Mouse (Mus musculus): ENCODE measurements around the gene Dcaf7. TPM values are rescaled to one million over a fixed set of nuclear protein-coding genes. Genes with fewer than 3 reads are reported as not detected.
"Not testable (repeated sequence)": the region's sequence is repeated elsewhere in the genome, so short reads cannot be mapped to it uniquely, and the experiment has no call there.

Gene Dcaf7
- total and polyA plus RNA-seq, 2 experiments from 2014 or later: 27.4 to 49.5 TPM

GRCm38 (mm10) chr11:106065073-106065922 is 28.6 kb downstream of the Dcaf7 start:
- no peak for ATAC-seq (ENCODE audit: insufficient read depth, low read depth)
- TF ChIP-seq CTCF (IDR thresholded peaks at IDR 0.05; ENCODE audit: low read depth) (no peak), EP300 (IDR thresholded peaks at IDR 0.05; ENCODE audit: low read depth) (no peak)
- H3K4me1 ChIP-seq (ENCODE audit: control insufficient read depth, insufficient read depth): peaks cover 8% of the 10 kb centered on the region; the same call in 1 of the 2 replicates
- peak overlapping the region; percentile 72 for H3K4me2 ChIP-seq (ENCODE audit: low read depth, low read length)
- DNase-seq (ENCODE audit: low spot score): no peak
- H3K9me3 ChIP-seq (replicated peaks; ENCODE audit: control insufficient read depth, low read length): no peaks in the 10 kb centered on the region
- peaks cover 6% of the 10 kb centered on the region; the same call in 1 of the 2 replicates for H3K36me3 ChIP-seq (replicated peaks; ENCODE audit: control insufficient read depth, insufficient read depth, low read length)
- H3K27me3 ChIP-seq (ENCODE audit: control insufficient read depth, insufficient read depth, low read length): no peaks in the 10 kb centered on the region
- H3K4me3 ChIP-seq (ENCODE audit: low read depth, low read length): peak overlapping the region; percentile 84
- peak overlapping the region; percentile 79; the same call in 1 of the 2 replicates for H3K9ac ChIP-seq (replicated peaks; ENCODE audit: low read depth, low read length)
- H3K27ac ChIP-seq (ENCODE audit: low read depth): peak overlapping the region; percentile 92; the same call in 1 of the 2 replicates
- 36% methylated on average over 18 of the region's 18 CpGs for WGBS

- Histone ChIP-seq H3K27ac (ENCODE audit: low read depth) (peak within 1 kb of the TSS; percentile 92), H3K9ac (replicated peaks; ENCODE audit: low read depth, low read length) (peak within 1 kb of the TSS; percentile 79), H3K27me3 (ENCODE audit: control insufficient read depth, insufficient read depth, low read length) (no peaks in the 10 kb centered on the region), H3K36me3 (replicated peaks; ENCODE audit: control insufficient read depth, insufficient read depth, low read length) (peaks cover 12% of the 10 kb centered on the region), H3K4me2 (ENCODE audit: low read depth, low read length) (peak within 1 kb of the TSS; percentile 72), H3K9me3 (replicated peaks; ENCODE audit: control insufficient read depth, low read length) (no peaks in the 10 kb centered on the region), H3K4me1 (ENCODE audit: control insufficient read depth, insufficient read depth) (peaks cover 8% of the 10 kb centered on the region; the same call in 1 of the 2 replicates), H3K4me3 (ENCODE audit: low read depth, low read length) (peak within 1 kb of the TSS; percentile 84)
- WGBS: under 1% methylated on average over 49 of the region's 49 CpGs
- 0 out of 2 replicates have a peak, but pooled peaks have one; percentile 43 for TF ChIP-seq EP300 (IDR thresholded peaks at IDR 0.05; ENCODE audit: low read depth)
- TF ChIP-seq CTCF (IDR thresholded peaks at IDR 0.05; ENCODE audit: low read depth): peak; percentile 9; the same call in 1 of the 2 replicates
- ATAC-seq (ENCODE audit: insufficient read depth, low read depth) (peak; percentile 97), DNase-seq (ENCODE audit: low spot score) (peak; percentile 96)
Observed at GRCm38 (mm10) chr11:106065923-106066571, 29.4 kb downstream of the Dcaf7 start, which contains the start of gene Taco1. Taco1 (plus strand) TSS chr11:106066061.

DNA sequence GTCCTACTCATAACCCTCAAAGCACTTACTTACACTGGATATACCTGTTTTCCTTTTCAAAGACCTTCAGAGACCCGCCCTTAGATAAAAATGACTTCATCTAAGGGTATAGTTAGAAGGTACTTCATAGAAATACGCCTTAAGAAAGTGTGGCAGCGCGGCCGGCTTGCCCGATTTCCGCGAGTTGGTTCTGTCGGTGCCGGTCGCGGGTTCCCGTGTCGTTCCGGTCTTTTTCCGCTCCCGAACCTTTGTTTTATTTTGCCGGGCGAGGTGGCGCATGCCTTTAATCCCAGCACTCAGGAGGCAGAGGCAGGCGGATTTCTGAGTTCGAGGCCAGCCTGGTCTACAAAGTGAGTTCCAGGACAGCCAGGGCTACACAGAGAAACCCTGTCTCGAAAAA is 29.9 kb downstream of the Dcaf7 start:
- Histone ChIP-seq H3K27ac (ENCODE audit: low read depth) (peak overlapping the region; percentile 92), H3K9ac (replicated peaks; ENCODE audit: low read depth, low read length) (peak overlapping the region; percentile 79), H3K4me3 (ENCODE audit: low read depth, low read length) (peak overlapping the region; percentile 84), H3K4me2 (ENCODE audit: low read depth, low read length) (peak overlapping the region; percentile 72), H3K36me3 (replicated peaks; ENCODE audit: control insufficient read depth, insufficient read depth, low read length) (peaks cover 17% of the 10 kb centered on the region)
- not testable (repeated sequence) for H3K9me3 ChIP-seq (replicated peaks; ENCODE audit: control insufficient read depth, low read length); H3K27me3 ChIP-seq (ENCODE audit: control insufficient read depth, insufficient read depth, low read length); H3K4me1 ChIP-seq (ENCODE audit: control insufficient read depth, insufficient read depth); ATAC-seq (ENCODE audit: insufficient read depth, low read depth)
- DNase-seq (ENCODE audit: low spot score): peak; percentile 90
- WGBS: 8% methylated on average over 23 of the region's 23 CpGs

- DNase-seq (ENCODE audit: low spot score): no peak
- ATAC-seq (ENCODE audit: insufficient read depth, low read depth): no peak
- Histone ChIP-seq H3K4me1 (ENCODE audit: control insufficient read depth, insufficient read depth) (no peaks in the 10 kb centered on the region), H3K27ac (ENCODE audit: low read depth) (no peak overlapping the region), H3K4me2 (ENCODE audit: low read depth, low read length) (no peak overlapping the region), H3K9me3 (replicated peaks; ENCODE audit: control insufficient read depth, low read length) (no peaks in the 10 kb centered on the region), H3K36me3 (replicated peaks; ENCODE audit: control insufficient read depth, insufficient read depth, low read length) (peaks cover 42% of the 10 kb centered on the region), H3K27me3 (ENCODE audit: control insufficient read depth, insufficient read depth, low read length) (no peaks in the 10 kb centered on the region), H3K9ac (replicated peaks; ENCODE audit: low read depth, low read length) (no peak overlapping the region), H3K4me3 (ENCODE audit: low read depth, low read length) (no peak overlapping the region)
- TF ChIP-seq CTCF (IDR thresholded peaks at IDR 0.05; ENCODE audit: low read depth) (no peak), EP300 (IDR thresholded peaks at IDR 0.05; ENCODE audit: low read depth) (no peak)
- 84% methylated on average over 3 of the region's 3 CpGs for WGBS
Observed at GRCm38 (mm10) chr11:106073774-106074173, 37.1 kb downstream of the Dcaf7 start.

DNA sequence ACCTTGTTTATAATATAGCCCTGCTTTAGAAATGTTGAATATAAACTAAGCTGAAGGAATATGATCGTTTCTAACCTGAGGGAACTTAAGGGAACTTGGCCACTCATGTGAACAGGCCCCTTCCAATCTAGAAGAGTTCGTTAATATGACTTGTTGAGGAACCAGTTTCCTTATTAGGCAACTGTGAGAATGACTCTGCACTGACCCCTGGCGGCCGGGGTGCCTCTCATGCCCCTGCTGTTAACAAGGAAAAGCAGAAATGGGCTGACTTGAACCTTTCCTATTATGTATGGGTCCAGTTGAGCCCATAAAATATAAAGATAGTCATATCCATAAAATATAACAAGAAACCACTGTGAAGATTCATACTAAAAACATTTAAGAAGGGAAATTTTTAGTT is 39.6 kb downstream of the Dcaf7 start:
- Histone ChIP-seq H3K27ac (ENCODE audit: low read depth) (no peak overlapping the region), H3K9ac (replicated peaks; ENCODE audit: low read depth, low read length) (no peak overlapping the region), H3K4me2 (ENCODE audit: low read depth, low read length) (no peak overlapping the region), H3K27me3 (ENCODE audit: control insufficient read depth, insufficient read depth, low read length) (no peaks in the 10 kb centered on the region), H3K9me3 (replicated peaks; ENCODE audit: control insufficient read depth, low read length) (no peaks in the 10 kb centered on the region), H3K4me1 (ENCODE audit: control insufficient read depth, insufficient read depth) (no peaks in the 10 kb centered on the region), H3K36me3 (replicated peaks; ENCODE audit: control insufficient read depth, insufficient read depth, low read length) (peaks cover 27% of the 10 kb centered on the region), H3K4me3 (ENCODE audit: low read depth, low read length) (no peak overlapping the region)
- 6% methylated on average over 4 of the region's 4 CpGs for WGBS
- TF ChIP-seq CTCF (IDR thresholded peaks at IDR 0.05; ENCODE audit: low read depth) (peak; percentile 78), EP300 (IDR thresholded peaks at IDR 0.05; ENCODE audit: low read depth) (no peak)
- peak; percentile 71 for DNase-seq (ENCODE audit: low spot score)
- no peak for ATAC-seq (ENCODE audit: insufficient read depth, low read depth)

All from heart, postnatal 0 days (tissue).